In the genomic region with DNA sequence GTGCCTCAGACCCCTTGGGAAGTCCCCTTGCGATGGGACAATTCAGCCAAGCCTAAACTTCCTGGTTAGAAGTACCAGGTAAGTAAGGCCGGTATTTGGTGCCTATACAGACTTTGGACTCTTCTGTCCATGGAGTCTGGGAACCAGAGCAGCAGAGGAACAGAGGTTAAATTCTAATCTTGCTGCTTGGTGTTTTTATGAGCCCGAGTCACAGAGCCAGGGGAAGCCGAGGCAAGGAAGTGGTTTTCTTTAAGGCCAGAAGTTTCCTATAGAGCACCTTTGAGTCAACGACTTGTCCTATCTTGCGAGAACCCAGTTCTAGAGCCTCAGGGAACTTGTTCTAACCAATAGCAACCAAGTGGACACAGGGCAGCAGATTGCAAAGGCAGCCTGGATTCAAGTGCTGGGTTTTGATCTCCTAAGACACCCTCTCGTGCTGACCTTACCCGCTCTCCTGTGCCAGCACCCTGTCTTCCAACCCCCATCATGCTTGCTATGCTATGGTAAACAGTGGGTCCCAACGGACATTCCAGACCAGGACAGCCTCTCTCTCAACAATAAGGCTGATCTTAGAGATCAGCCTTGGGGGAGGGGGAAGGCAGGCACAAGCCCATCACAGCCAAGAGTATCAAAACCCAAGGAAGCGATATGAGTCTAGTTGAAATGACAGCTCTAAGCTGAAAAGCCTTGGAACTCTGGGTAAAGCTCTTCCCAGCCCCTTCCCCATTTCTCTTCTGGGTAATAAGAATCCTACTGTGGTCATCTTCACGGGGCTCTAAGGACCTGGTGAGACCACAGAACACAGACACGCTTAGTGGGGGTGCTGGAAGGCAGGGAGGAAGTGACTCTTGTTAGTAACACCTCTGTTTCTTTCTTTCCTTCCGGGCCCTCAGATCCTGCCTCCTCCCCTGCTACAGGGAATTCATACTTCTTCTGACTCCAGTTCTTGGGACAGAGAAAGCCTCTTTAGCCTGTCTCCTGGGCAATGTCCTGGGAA, we compare ENCODE assay signal across 9 mouse cellular contexts. TPM values are rescaled to one million over a fixed set of nuclear protein-coding genes. Genes with fewer than 3 reads are reported as not detected.
DNase-seq lines count a peak whose midpoint lies in the region; ATAC-seq and TF ChIP-seq lines count a peak whose summit lies in the region.
"Had no signal": no experiment of that assay in that cellular context is flagged by ENCODE, and none has a peak within 500 bp of the region (broad histone marks: within the 10 kb centered on the region; RNA-seq: fewer than 3 reads in every experiment).

No protein-coding gene starts in this region.

- 0 out of 2 replicates have a peak overlapping the region, but pooled peaks have one; percentile 23 for H3K27ac ChIP-seq in cerebellum, adult 2 months (ENCODE audit: insufficient read depth, low read length)
- H3K27ac ChIP-seq in midbrain, embryonic 10.5 days (replicated peaks), result peak overlapping the region; percentile 28
- H3K27ac ChIP-seq in midbrain, embryonic 11.5 days (ENCODE audit: low read depth, low read length), result no peak overlapping the region
- no peak overlapping the region for H3K27ac ChIP-seq in lung, embryonic 15.5 days
- H3K27ac ChIP-seq: stomach, embryonic 15.5 days had no signal

- no peak for ATAC-seq in midbrain, embryonic 11.5 days (ENCODE audit: low FRiP score)
- no peak for ATAC-seq in lung, embryonic 15.5 days (ENCODE audit: borderline replicate concordance, extremely low read depth, low FRiP score, low TSS enrichment)
- ATAC-seq in erythroid progenitor cell, adult 5-6 weeks (replicated peaks; ENCODE audit: low FRiP score, poor library complexity, severe bottlenecking), result no peak

- no peak overlapping the region for H3K9ac ChIP-seq in midbrain, embryonic 11.5 days (ENCODE audit: low read length)
- no peak overlapping the region for H3K9ac ChIP-seq in lung, embryonic 15.5 days
- H3K9ac ChIP-seq: stomach, embryonic 15.5 days had no signal

- DNase-seq in cerebellum, adult 2 months, result no peak
- no peak for DNase-seq in cerebellum, adult 11-12 months
- DNase-seq in midbrain, embryonic 10.5 days (ENCODE audit: low spot score), result no peak
- DNase-seq in midbrain, embryonic 11.5 days (ENCODE audit: low spot score, missing footprints), result no peak
- DNase-seq in thymus, postnatal 4 days, result peak; percentile 65
- no peak for DNase-seq in gastrocnemius, postnatal 10 days

- H3K9me3 ChIP-seq in midbrain, embryonic 10.5 days (replicated peaks), result no peaks in the 10 kb centered on the region
- no peaks in the 10 kb centered on the region for H3K9me3 ChIP-seq in midbrain, embryonic 11.5 days (ENCODE audit: control insufficient read depth, low read length)
- no peaks in the 10 kb centered on the region for H3K9me3 ChIP-seq in lung, embryonic 15.5 days
- H3K9me3 ChIP-seq: stomach, embryonic 15.5 days had no signal

- H3K27me3 ChIP-seq in cerebellum, adult 2 months (ENCODE audit: control insufficient read depth, insufficient read depth, low read length), result no peaks in the 10 kb centered on the region; the same call in 1 of the 2 replicates
- H3K27me3 ChIP-seq in midbrain, embryonic 10.5 days (ENCODE audit: low read depth, poor library complexity, severe bottlenecking), result peaks cover 65% of the 10 kb centered on the region
- H3K27me3 ChIP-seq in midbrain, embryonic 11.5 days (ENCODE audit: control insufficient read depth, insufficient read depth, low read length), result peaks cover 21% of the 10 kb centered on the region
- H3K27me3 ChIP-seq in lung, embryonic 15.5 days, result peaks cover 55% of the 10 kb centered on the region

- no peak for TF ChIP-seq CTCF in cerebellum, adult 2 months (IDR thresholded peaks at IDR 0.05; ENCODE audit: borderline replicate concordance, insufficient read depth, low read depth, low read length)

- no peaks in the 10 kb centered on the region; the same call in 1 of the 2 replicates for H3K4me1 ChIP-seq in cerebellum, adult 2 months (ENCODE audit: control insufficient read depth, insufficient read depth, low read length)
- peaks cover 77% of the 10 kb centered on the region for H3K4me1 ChIP-seq in midbrain, embryonic 10.5 days
- H3K4me1 ChIP-seq in midbrain, embryonic 11.5 days (ENCODE audit: control insufficient read depth, insufficient read depth, low read length), result peaks cover 28% of the 10 kb centered on the region
- H3K4me1 ChIP-seq in lung, embryonic 15.5 days, result peaks cover 37% of the 10 kb centered on the region

- no peak overlapping the region for H3K4me2 ChIP-seq in midbrain, embryonic 11.5 days
- H3K4me2 ChIP-seq in lung, embryonic 15.5 days, result peak overlapping the region; percentile 90

- no peaks in the 10 kb centered on the region for H3K36me3 ChIP-seq in midbrain, embryonic 10.5 days
- H3K36me3 ChIP-seq in midbrain, embryonic 11.5 days (ENCODE audit: control insufficient read depth, insufficient read depth, low read length), result no peaks in the 10 kb centered on the region
- no peaks in the 10 kb centered on the region for H3K36me3 ChIP-seq in lung, embryonic 15.5 days
- H3K36me3 ChIP-seq: stomach, embryonic 15.5 days had no signal

- WGBS in cerebellum, adult 2 months, result 74% methylated on average over 13 of the region's 13 CpGs
- 59% methylated on average over 13 of the region's 13 CpGs for WGBS in midbrain, embryonic 10.5 days
- WGBS in midbrain, embryonic 11.5 days, result 63% methylated on average over 13 of the region's 13 CpGs
- 44% methylated on average over 13 of the region's 13 CpGs for WGBS in lung, embryonic 15.5 days

- TF ChIP-seq POLR2A in cerebellum, adult 2 months (IDR thresholded peaks at IDR 0.05; ENCODE audit: borderline replicate concordance, insufficient read depth, low read length), result no peak

- H3K4me3 ChIP-seq in cerebellum, adult 2 months (replicated peaks; ENCODE audit: insufficient read depth, low read depth, low read length), result no peak overlapping the region
- H3K4me3 ChIP-seq in midbrain, embryonic 10.5 days, result no peak overlapping the region
- no peak overlapping the region for H3K4me3 ChIP-seq in midbrain, embryonic 11.5 days (ENCODE audit: low read depth, low read length)
- peak overlapping the region; percentile 50 for H3K4me3 ChIP-seq in lung, embryonic 15.5 days

RNA-seq across cellular contexts. Expression of gene Ppp1r16b, which starts 4.3 kb away (rescaled TPM):
- 59.8 and 65.2 TPM in 2 replicates for polyA plus RNA-seq in cerebellum, adult 2 months (2012; rRNA removed)
- 3.6 and 3.7 TPM in 2 replicates for polyA plus RNA-seq in midbrain, embryonic 10.5 days (2016; fragmentation: Nextera tagmentation; extraction: Ambion mirVana)
- 3.2 and 3.3 TPM in 2 replicates for polyA plus RNA-seq in midbrain, embryonic 11.5 days (2014; fragmentation: Nextera tagmentation; extraction: Ambion mirVana)
- 16.7 and 20.2 TPM in 2 replicates for polyA plus RNA-seq in lung, embryonic 15.5 days (2015; fragmentation: Nextera tagmentation; extraction: Ambion mirVana)
- 1 to 10 TPM; 8.3 to 9.0 TPM for total RNA-seq in gastrocnemius, postnatal 10 days (2021)
- 1.4 and 2.5 TPM in 2 replicates for total RNA-seq in erythroid progenitor cell, adult 5-6 weeks (2015; ENCODE audit: low replicate concordance)
- 1.7 and 2.3 TPM in 2 replicates for total RNA-seq in erythroid progenitor cell, adult 5-6 weeks (2017; ENCODE audit: low replicate concordance)

RNA-seq across cellular contexts. Expression of gene Actr5, which starts 44.8 kb away (rescaled TPM):
- 7.2 and 7.5 TPM in 2 replicates for polyA plus RNA-seq in cerebellum, adult 2 months (2012; rRNA removed)
- 14.1 and 14.8 TPM in 2 replicates for polyA plus RNA-seq in midbrain, embryonic 10.5 days (2016; fragmentation: Nextera tagmentation; extraction: Ambion mirVana)
- polyA plus RNA-seq in midbrain, embryonic 11.5 days (2014; fragmentation: Nextera tagmentation; extraction: Ambion mirVana), result 15.3 and 16.0 TPM in 2 replicates
- polyA plus RNA-seq in lung, embryonic 15.5 days (2015; fragmentation: Nextera tagmentation; extraction: Ambion mirVana), result 10.1 and 11.1 TPM in 2 replicates
- 1 to 10 TPM; 4.1 to 6.2 TPM for total RNA-seq in gastrocnemius, postnatal 10 days (2021)
- 0.84 and 7.2 TPM in 2 replicates for total RNA-seq in erythroid progenitor cell, adult 5-6 weeks (2015; ENCODE audit: low replicate concordance)
- total RNA-seq in erythroid progenitor cell, adult 5-6 weeks (2017; ENCODE audit: low replicate concordance), result 4.2 and 6.2 TPM in 2 replicates

RNA-seq across cellular contexts. Expression of gene Slc32a1, which starts 58.9 kb away (rescaled TPM):
- 218 TPM in 2 replicates for polyA plus RNA-seq in cerebellum, adult 2 months (2012; rRNA removed)
- polyA plus RNA-seq in midbrain, embryonic 10.5 days (2016; fragmentation: Nextera tagmentation; extraction: Ambion mirVana), result 0.25 and 0.68 TPM in 2 replicates
- polyA plus RNA-seq in midbrain, embryonic 11.5 days (2014; fragmentation: Nextera tagmentation; extraction: Ambion mirVana), result 1.9 and 2.3 TPM in 2 replicates
- polyA plus RNA-seq in lung, embryonic 15.5 days (2015; fragmentation: Nextera tagmentation; extraction: Ambion mirVana), result not detected in 2 replicates
- total RNA-seq in gastrocnemius, postnatal 10 days (2021), result under 1 TPM in 1 of 2 experiments, not detected in 1; 0.11 TPM
- not detected in 2 replicates for total RNA-seq in erythroid progenitor cell, adult 5-6 weeks (2015; ENCODE audit: low replicate concordance)
- not detected in 2 replicates for total RNA-seq in erythroid progenitor cell, adult 5-6 weeks (2017; ENCODE audit: low replicate concordance)
- polyA plus RNA-seq: stomach, embryonic 15.5 days had no signal

Comparison
In these comparisons a context has a peak if more than half of its experiments do, and no peak if none do; other contexts are left out.
1. H3K27ac ChIP-seq: peak in cerebellum, adult 2 months (single experiment) and midbrain, embryonic 10.5 days (single experiment); none in midbrain, embryonic 11.5 days (single experiment) and lung, embryonic 15.5 days (single experiment).
2. RNA of gene Slc32a1, which starts 58.9 kb away (polyA plus RNA-seq): 218 TPM in cerebellum, adult 2 months; 1.9 to 2.3 TPM in midbrain, embryonic 11.5 days, 0.25 to 0.68 TPM in midbrain, embryonic 10.5 days and not detected in lung, embryonic 15.5 days; every median in the first group is over 10 times any median in the second.